Mouse (Mus musculus) adrenal gland, adult 2 months (tissue): ENCODE results near the gene Olfr522. TPM values are rescaled to one million over a fixed set of nuclear protein-coding genes. Genes with fewer than 3 reads are reported as not detected.

Experiments
- DNase-seq: peaks from one replicate; pipeline ENCODE4 v3.0.0; 2021
- long read RNA-seq: library from polyadenylated mRNA; stranded (forward); transcript quantifications from one replicate; pipeline ENCODE4 v2.0.0, GENCODE M21; 2021
- polyA plus RNA-seq: library from polyadenylated mRNA; depleted of rRNA; stranded (reverse); fragments of >200 nt; gene quantifications from 2 replicates; pipeline ENCODE4 v1.2.3, GENCODE M21; 2012; rRNA removed
- total RNA-seq, 2 experiments: library from RNA; stranded (reverse); gene quantifications; 2 replicates each; pipeline ENCODE4 v1.2.3; 2021

The Olfr522 gene
- total RNA-seq: not detected
- polyA plus RNA-seq: not detected in 2 replicates
- long read RNA-seq: 0 reads

DNA sequence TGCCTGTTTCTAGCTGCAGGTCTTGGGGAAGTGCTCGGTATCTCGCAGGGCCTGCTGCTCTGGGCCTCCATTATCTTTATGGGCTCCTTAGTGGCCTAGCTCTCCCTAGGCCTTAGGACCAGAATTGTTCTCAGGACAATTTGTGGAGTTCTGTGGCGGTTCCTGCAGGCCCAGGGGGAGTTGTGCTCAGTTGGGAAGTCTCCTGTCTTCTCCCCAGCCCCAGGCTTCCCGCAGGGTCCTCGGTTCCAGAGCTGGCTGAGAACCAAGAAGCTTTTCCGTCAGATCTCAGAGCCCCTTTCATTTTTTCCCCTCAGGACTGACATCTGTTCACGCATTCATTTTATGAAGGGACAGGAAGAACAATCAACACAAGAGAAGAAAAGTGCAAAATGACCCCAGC, at the start of gene Olfr522:
Gene Olfr522, minus strand, starts transcription at position 101 of the 400 bp plus-strand sequence.
- DNase-seq: no peak

GRCm38 (mm10) chr7:140213841-140214240, 49.3 kb upstream of the Olfr522 start:
- no peak for DNase-seq

GRCm38 (mm10) chr7:140208677-140209076, 44.1 kb upstream of the Olfr522 start:
- DNase-seq: no peak

GRCm38 (mm10) chr7:140208153-140208552, 43.6 kb upstream of the Olfr522 start:
- no peak for DNase-seq

DNA sequence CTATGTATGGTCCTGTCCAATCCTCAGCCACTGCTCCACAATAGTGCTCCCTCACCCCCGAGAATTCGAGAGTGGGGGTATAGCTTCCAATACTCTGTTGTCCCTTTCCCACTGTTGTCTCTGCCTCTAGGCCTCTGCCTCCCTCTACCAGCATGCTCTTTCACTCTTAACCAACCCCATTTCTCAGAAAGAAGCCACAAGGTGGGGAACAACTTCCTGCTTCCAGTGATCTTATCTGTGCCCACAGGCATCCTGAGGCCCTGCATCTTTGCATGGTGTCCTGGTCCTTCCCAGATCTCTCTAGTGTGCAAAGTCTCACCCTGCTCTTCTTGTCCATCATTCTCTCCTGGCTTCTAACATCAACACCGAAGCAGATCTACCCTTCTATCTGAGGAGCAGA, 42.3 kb upstream of the Olfr522 start:
- DNase-seq: no peak

GRCm38 (mm10) chr7:140205864-140206263, 41.3 kb upstream of the Olfr522 start, which contains the start of gene Olfr524:
Olfr524 (minus strand) TSS chr7:140205964.
- no peak for DNase-seq

- DNase-seq: no peak
These were observed 36.5 kb upstream of the Olfr522 start for GRCm38 (mm10) chr7:140201090-140201489.

GRCm38 (mm10) chr7:140196002-140196401, 31.4 kb upstream of the Olfr522 start:
- no peak for DNase-seq

DNA sequence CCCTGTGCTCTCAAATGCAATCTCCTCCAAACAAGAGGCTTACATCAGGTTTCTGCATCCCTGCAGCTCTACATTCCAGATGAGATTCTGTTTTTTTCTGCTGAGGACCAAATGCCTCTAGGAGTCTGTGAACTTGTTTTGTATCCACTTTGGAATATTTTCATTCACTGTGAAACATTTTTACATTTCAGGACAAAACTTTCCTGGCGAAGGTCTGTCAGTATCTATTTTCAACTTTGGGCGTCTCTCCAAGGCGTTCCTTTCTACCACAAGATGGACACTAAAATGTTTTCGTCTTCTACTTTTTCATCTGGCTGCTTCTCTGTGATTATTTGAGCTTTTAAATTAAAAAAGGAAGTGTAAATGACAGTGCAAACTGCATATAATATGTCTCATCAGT, 29.5 kb upstream of the Olfr522 start:
- DNase-seq: no peak

GRCm38 (mm10) chr7:140192851-140193250, 28.3 kb upstream of the Olfr522 start:
- DNase-seq: no peak

DNA sequence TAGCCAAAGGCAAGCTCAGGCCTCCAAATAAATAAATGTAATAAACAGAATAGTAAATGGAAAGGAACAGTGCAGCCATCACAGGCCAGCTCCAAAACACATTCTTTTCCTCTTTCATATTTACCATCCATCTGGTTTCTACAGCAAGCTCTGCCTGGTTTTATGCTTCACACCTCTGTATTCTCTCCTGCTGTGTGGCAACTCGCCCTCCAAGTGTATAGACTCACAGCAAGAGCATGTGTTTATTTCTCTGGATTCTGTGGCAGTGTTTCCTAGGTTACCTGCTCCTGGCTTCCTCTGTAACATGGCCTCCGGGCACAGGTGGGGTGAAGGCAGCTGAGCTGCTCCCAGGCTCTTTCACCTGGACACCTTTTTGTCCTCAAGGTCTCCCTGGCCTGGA, 27.9 kb upstream of the Olfr522 start:
- no peak for DNase-seq

GRCm38 (mm10) chr7:140190435-140190834, 25.9 kb upstream of the Olfr522 start:
- DNase-seq: no peak

DNA sequence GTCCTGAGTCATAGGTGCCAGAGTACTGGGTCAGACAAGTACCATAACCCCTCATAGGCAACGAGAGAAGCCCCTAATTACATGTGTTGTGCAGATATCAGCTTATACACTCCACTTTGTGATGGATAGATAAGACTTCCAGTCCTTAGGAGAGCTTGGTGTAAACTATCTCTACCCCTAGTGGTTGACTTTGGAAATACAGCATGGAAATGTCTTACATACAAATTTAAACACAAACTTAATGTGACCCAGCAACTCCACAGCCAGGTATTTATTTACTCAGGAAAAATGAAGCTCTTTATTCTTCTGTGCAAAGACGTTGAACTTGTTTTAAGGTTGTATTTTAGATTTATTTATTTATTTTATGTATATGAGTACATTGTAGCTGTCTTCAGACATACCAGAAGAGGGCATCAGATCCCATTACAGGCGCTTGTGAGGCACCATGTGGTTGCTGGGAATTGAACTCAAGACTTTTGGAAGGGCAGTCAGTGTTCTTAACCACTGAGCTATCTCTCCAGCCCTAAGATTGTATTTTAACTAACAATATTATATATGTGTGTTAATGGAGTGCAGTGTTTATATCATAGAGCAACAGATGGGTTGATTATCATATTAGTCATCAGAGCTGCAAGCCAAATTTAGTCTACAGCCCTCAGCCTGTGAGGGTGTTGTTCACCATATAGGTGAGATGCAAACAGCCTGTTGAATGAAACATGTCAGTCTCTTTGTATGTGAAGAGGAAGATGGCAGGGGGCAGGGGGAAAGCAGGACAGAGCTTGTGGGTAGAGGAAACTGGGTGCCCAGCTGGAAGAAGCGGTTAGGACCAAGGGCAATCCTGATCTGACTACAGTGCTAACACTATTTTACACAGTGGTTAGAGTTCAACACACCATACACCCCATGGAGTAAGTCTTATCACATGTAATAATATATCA, 24.1 kb upstream of the Olfr522 start:
- no peak for DNase-seq

DNA sequence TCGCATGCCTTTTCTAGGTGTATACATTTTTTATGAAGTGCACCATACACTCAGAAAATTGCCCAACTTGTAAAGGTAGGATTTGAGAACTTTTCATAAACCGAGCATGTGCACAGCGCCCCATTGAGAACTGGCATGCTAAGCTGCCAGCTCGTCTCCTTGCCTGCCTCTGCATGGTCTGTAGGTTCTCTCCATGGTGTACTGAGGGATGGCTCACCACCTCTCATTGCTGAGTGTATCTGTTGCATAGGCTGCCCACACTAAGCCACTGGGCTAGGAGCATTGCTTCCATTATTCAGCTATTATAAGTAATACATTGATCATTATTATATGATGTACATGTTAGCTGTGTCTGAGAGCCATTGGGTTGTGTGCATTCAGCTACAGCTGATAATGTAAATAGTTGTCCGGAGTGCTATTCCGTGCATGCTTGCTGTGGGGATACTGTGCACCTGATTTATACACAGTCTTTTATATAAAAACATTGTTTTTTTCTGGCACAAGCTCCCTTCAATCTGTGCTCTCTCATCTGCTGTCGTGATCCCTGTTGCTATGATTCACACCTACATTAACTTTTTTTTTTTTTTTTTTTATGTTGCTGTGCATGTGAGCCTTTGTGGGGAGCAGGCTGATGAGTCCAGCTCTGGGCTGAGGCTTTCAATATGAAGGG, 23.3 kb upstream of the Olfr522 start:
- DNase-seq: no peak

DNA sequence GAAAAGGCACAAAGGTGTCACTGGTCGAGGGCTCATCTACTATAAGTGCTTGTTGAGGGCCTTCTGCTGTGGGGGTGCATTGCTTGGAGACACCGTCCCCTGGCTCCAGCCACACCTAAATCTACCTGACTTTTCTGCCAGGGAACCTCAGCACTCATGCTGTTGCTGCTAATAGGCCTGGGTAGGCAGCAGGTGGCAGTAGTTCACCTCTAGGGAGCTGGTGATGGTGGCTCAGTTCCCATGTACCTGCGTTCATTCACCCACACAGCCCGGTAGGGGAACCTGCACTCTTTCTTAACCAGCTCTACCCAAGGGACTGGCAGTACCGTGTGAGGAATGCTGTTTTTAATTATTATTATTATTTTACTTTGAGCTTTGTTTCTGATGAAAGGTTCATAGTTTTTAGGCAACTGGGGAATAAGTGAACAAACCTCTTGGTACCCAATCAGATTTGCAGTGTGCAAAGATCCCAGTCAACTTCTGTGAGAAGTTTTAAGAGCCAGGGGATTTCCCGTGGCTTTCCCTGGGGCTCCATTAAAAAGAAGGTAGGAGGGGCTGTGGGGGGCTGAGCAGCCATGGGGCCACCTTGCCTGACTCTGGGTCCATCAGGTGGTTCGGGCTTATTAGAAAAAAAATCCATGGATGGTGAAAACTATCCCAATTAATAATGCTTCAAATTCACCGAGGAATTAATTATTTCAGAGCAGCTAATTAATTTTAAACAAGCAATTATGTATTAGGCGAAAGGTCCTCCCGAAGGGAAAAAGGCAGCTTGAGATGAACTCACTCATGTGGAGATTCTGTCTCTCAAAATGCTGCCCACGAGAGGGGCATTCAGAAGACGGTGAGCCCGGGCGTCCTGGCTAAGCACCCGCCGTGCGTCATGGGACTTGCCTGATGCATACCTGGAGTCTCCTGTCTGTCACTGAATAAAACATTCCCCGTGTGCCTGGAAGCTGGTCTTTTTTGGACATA, 22.4 kb upstream of the Olfr522 start:
- peak; percentile 6 for DNase-seq

GRCm38 (mm10) chr7:140184206-140184605, 19.6 kb upstream of the Olfr522 start:
- no peak for DNase-seq

- DNase-seq: no peak
These were observed 16.1 kb upstream of the Olfr522 start for GRCm38 (mm10) chr7:140180692-140181091.

DNA sequence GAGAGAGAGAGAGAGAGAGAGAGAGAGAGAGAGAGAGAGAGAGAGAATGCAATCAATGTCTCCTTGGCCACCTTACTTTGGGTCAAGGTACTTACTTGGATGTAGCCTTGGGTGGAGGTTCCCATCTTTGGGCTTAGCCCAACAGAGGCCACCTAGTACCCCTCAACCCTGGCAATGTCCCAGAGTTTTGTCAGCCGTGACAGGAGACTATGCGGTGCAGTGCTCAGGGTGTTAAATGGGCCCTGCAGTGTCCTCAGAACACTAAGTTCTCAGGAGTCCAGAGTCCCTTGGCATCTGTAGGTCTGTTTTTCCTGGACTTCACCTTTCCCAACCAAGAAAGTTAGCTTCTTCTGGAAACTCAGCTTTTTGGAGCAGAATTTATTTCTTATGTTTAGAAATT, 14.6 kb upstream of the Olfr522 start:
- no peak for DNase-seq

DNA sequence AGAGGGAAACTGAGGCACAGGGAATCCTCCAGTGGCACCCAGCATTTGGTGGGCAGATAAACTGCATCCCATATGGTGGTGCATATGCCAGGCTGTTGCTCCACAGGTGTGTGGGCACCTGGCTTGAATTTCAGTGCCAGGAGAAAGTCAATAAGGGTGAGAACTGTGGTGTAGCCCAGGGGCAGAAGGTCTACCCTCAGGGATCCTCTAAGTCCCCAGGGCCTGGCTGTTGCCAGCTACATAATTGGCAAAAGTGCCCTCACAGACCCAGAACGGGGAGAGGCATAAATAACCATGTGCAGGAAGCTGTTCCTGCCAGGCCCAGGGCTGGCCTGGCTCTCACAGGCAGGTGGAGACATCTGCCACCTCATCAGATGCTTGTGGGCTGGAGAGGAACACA, 8.4 kb upstream of the Olfr522 start, which contains the start of gene Olfr523:
Gene Olfr523, plus strand, starts transcription at position 282 of the 400 bp plus-strand sequence.
- no peak for DNase-seq

DNA sequence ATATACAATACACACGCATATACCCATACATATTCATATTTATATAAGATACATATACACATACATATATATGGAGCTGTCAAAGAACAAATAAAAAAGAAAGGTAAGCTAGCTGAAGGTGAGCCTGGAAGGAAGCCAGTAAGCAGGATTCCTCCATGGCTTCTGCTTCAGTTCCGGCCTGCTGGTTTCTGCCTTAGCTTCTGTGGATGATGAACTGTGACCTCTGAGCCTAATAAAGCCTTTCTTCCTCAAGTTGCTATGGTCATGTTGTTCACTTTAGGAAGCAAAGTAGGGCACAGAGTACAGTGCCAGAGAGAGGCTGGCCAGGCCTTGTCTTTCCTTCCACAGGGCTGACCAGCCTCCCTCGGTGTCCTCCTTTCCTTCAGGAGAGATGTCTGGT, 6.3 kb upstream of the Olfr522 start:
- no peak for DNase-seq

DNA sequence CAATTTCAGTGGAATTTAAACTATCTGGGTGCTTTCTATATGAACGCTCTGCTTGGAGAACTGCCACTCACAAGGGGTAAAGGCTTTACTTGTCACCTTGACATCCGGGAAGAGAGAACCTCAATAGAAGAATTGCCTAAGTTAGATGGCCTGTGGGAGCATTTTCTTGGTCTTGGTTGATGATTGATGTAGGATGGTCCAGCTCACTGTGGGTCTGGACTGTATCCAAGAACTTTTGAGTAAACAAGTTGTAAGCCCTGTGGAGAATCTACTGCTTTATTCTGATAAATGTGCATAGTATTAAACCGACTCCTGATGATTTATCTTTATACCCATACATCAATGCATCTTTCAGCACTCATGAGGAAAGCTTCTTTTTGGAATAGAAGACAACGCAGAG, 4.8 kb upstream of the Olfr522 start:
- DNase-seq: no peak

- no peak for DNase-seq
These were observed 3.4 kb upstream of the Olfr522 start for GRCm38 (mm10) chr7:140167950-140168349.
